9 mouse cellular contexts compared by ENCODE assay signal in genomic region chr14:52019590-52020340, GRCm38 (mm10). TPM values are rescaled to one million over a fixed set of nuclear protein-coding genes. Genes with fewer than 3 reads are reported as not detected.
DNase-seq lines count a peak whose midpoint lies in the region; ATAC-seq and TF ChIP-seq lines count a peak whose summit lies in the region.
"Had no signal": no experiment of that assay in that cellular context is flagged by ENCODE, and none has a peak within 500 bp of the region (broad histone marks: within the 10 kb centered on the region; RNA-seq: fewer than 3 reads in every experiment).

No protein-coding gene starts in this region.

- H3K9ac ChIP-seq in heart, embryonic 14.5 days (ENCODE audit: low read length) = peak overlapping the region; percentile 96
- H3K9ac ChIP-seq in liver, embryonic 11.5 days (ENCODE audit: low read depth, low read length) = peak overlapping the region; percentile 98

- under 1% methylated on average over 74 of the region's 74 CpGs for WGBS in heart, embryonic 14.5 days
- WGBS in liver, embryonic 11.5 days = under 1% methylated on average over 73 of the region's 74 CpGs

- H3K79me2 ChIP-seq in myocyte (ENCODE audit: control insufficient read depth, insufficient read depth) = no peaks in the 10 kb centered on the region

- H3K4me2 ChIP-seq in heart, embryonic 14.5 days (ENCODE audit: low read length) = peak overlapping the region; percentile 87
- H3K4me2 ChIP-seq in liver, embryonic 11.5 days = peak overlapping the region; percentile 85
- H3K4me2 ChIP-seq in myocyte (ENCODE audit: low read depth) = peak overlapping the region; percentile 93

- peak; percentile 73 for DNase-seq in c-Kit-negative CD71-positive TER-119-positive erythroid progenitor cells, embryonic 14.5 days (ENCODE audit: low read depth, low spot score)
- peak; percentile 95 for DNase-seq in fibroblast of lung, adult 2 months (ENCODE audit: low read depth)
- peak; percentile 98 for DNase-seq in kidney, postnatal 10 days
- peak; percentile 97 for DNase-seq in liver, embryonic 11.5 days (ENCODE audit: low spot score)
- peak; percentile 96 to 97 for DNase-seq in spleen, postnatal 4 days (ENCODE audit: low spot score in 2 of 2)

- peak overlapping the region; percentile 67 to 72 for H3K4me3 ChIP-seq in heart, embryonic 14.5 days (ENCODE audit: control insufficient read depth in 1 of 2, insufficient read depth in 1 of 2, low read depth in 1 of 2, low read length in 2 of 2)
- peak overlapping the region; percentile 74 for H3K4me3 ChIP-seq in liver, embryonic 11.5 days (ENCODE audit: low read depth, low read length)
- H3K4me3 ChIP-seq in myocyte = peak overlapping the region; percentile 53

- peak; percentile 76 for ATAC-seq in CD4-positive, CD25-positive, alpha-beta regulatory T cell, adult 4 months
- peak; percentile 88 for ATAC-seq in heart, embryonic 14.5 days (ENCODE audit: insufficient number of reproducible peaks, insufficient read depth, low FRiP score, low read depth)
- ATAC-seq in liver, embryonic 11.5 days (replicated peaks; ENCODE audit: low FRiP score) = peak; percentile 83

- H3K9me3 ChIP-seq in heart, embryonic 14.5 days (ENCODE audit: control insufficient read depth, low read length) = no peaks in the 10 kb centered on the region
- no peaks in the 10 kb centered on the region for H3K9me3 ChIP-seq in liver, embryonic 11.5 days (ENCODE audit: control insufficient read depth, low read length)

- H3ac ChIP-seq in myocyte (ENCODE audit: control insufficient read depth, insufficient read length) = peak overlapping the region; percentile 82

- peak overlapping the region; percentile 100 for H3K27ac ChIP-seq in heart, embryonic 14.5 days (replicated peaks in 1 of 2; ENCODE audit: control insufficient read depth in 1 of 2, insufficient read depth in 1 of 2, low read depth in 2 of 2, low read length in 2 of 2)
- H3K27ac ChIP-seq in liver, embryonic 11.5 days (ENCODE audit: low read depth, low read length) = peak overlapping the region; percentile 99

- TF ChIP-seq POLR2A in myocyte (IDR thresholded peaks at IDR 0.05; ENCODE audit: insufficient read length, low read depth) = peak; percentile 73

- H3K36me3 ChIP-seq in heart, embryonic 14.5 days (ENCODE audit: control insufficient read depth, insufficient read depth, low read length) = no peaks in the 10 kb centered on the region
- 0 out of 2 replicates have a peak, but pooled peaks cover 3% of the 10 kb centered on the region for H3K36me3 ChIP-seq in liver, embryonic 11.5 days (ENCODE audit: control insufficient read depth, insufficient read depth, low read length)
- no peaks in the 10 kb centered on the region for H3K36me3 ChIP-seq in myocyte (ENCODE audit: control insufficient read depth, insufficient read depth)

- no peaks in the 10 kb centered on the region for H3K27me3 ChIP-seq in heart, embryonic 14.5 days (ENCODE audit: control insufficient read depth, insufficient read depth, low read length)
- no peaks in the 10 kb centered on the region for H3K27me3 ChIP-seq in liver, embryonic 11.5 days (replicated peaks; ENCODE audit: control insufficient read depth, insufficient read depth, low read length)
- H3K27me3 ChIP-seq in myocyte (ENCODE audit: control insufficient read depth, insufficient read depth, insufficient read length) = no peaks in the 10 kb centered on the region

- H3K4me1 ChIP-seq in heart, embryonic 14.5 days (ENCODE audit: control insufficient read depth in 2 of 2, insufficient read depth in 2 of 2, low read length in 2 of 2) = peaks cover 18 to 46% of the 10 kb centered on the region in 2 experiments
- peaks cover 61% of the 10 kb centered on the region for H3K4me1 ChIP-seq in liver, embryonic 11.5 days (replicated peaks; ENCODE audit: control insufficient read depth, insufficient read depth, low read length)

TF ChIP-seq in myocyte, 11 proteins besides CTCF, POLR2A, EP300 and RAD21:
- TF ChIP-seq USF1 (IDR thresholded peaks at IDR 0.05; ENCODE audit: low read depth) = peak; percentile 91
- TF ChIP-seq SRF (IDR thresholded peaks at IDR 0.05; ENCODE audit: control insufficient read depth, insufficient read length, low read depth) = no peak
- TF ChIP-seq CEBPB (IDR thresholded peaks at IDR 0.05; ENCODE audit: insufficient read depth, poor library complexity, severe bottlenecking) = no peak
- peak; percentile 60 for TF ChIP-seq POLR2AphosphoS2 (IDR thresholded peaks at IDR 0.05; ENCODE audit: insufficient read length, low read depth)
- peak; percentile 3 for TF ChIP-seq E2F4 (IDR thresholded peaks at IDR 0.05; ENCODE audit: insufficient read depth)
- TF ChIP-seq TCF3 (IDR thresholded peaks at IDR 0.05; ENCODE audit: insufficient read length, low read depth) = no peak
- TF ChIP-seq MYOD1 (IDR thresholded peaks at IDR 0.05; ENCODE audit: control insufficient read depth in 1 of 3, insufficient read length in 2 of 3, low read depth in 2 of 3) = peak in 2 of 3 experiments; percentile 5 to 21
- TF ChIP-seq MAX (IDR thresholded peaks at IDR 0.05; ENCODE audit: low read depth) = no peak
- TF ChIP-seq MYOG (IDR thresholded peaks at IDR 0.05; ENCODE audit: control insufficient read depth in 1 of 3, insufficient read depth in 1 of 3, insufficient read length in 2 of 3, low read depth in 2 of 3) = peak in 1 of 3 experiments; percentile 6

RNA-seq across cellular contexts. Expression of gene Zfp219, which starts 0.8 kb away (rescaled TPM):
- polyA plus RNA-seq in CD4-positive, CD25-positive, alpha-beta regulatory T cell, adult 4 months (2017; shearing (Covaris generic)) = 1 to 10 TPM; 1.6 to 2.3 TPM
- polyA plus RNA-seq in heart, embryonic 14.5 days (2014; fragmentation: Nextera tagmentation; extraction: Ambion mirVana) = 19.2 and 19.9 TPM in 2 replicates
- polyA plus RNA-seq in liver, embryonic 11.5 days (2014; fragmentation: Nextera tagmentation; extraction: Ambion mirVana) = 19.8 and 21.9 TPM in 2 replicates
- 13.6 TPM for polyA plus RNA-seq in myocyte (2012; fragmentation: generic; extraction: Trizol)

RNA-seq across cellular contexts. Expression of gene Tmem253, which starts 4.3 kb away (rescaled TPM):
- under 1 TPM in 1 of 2 experiments, not detected in 1; 0.63 TPM for polyA plus RNA-seq in CD4-positive, CD25-positive, alpha-beta regulatory T cell, adult 4 months (2017; shearing (Covaris generic))
- 1.2 and 1.5 TPM in 2 replicates for polyA plus RNA-seq in heart, embryonic 14.5 days (2014; fragmentation: Nextera tagmentation; extraction: Ambion mirVana)
- 0.85 TPM in 1 of 2 replicates, not detected in the other for polyA plus RNA-seq in liver, embryonic 11.5 days (2014; fragmentation: Nextera tagmentation; extraction: Ambion mirVana)
- polyA plus RNA-seq in myocyte (2012; fragmentation: generic; extraction: Trizol) = 0.34 TPM

RNA-seq across cellular contexts. Expression of gene Olfr221, which starts 22.5 kb away (rescaled TPM):
- polyA plus RNA-seq in CD4-positive, CD25-positive, alpha-beta regulatory T cell, adult 4 months (2017; shearing (Covaris generic)) = not detected
- 0.19 TPM in 1 of 2 replicates, not detected in the other for polyA plus RNA-seq in heart, embryonic 14.5 days (2014; fragmentation: Nextera tagmentation; extraction: Ambion mirVana)
- polyA plus RNA-seq in liver, embryonic 11.5 days (2014; fragmentation: Nextera tagmentation; extraction: Ambion mirVana) = not detected in 2 replicates
- not detected for polyA plus RNA-seq in myocyte (2012; fragmentation: generic; extraction: Trizol)
- polyA plus RNA-seq: gonadal fat pad, adult 2 months had no signal

RNA-seq across cellular contexts. Expression of gene Arhgef40, which starts 35.2 kb away (rescaled TPM):
- polyA plus RNA-seq in CD4-positive, CD25-positive, alpha-beta regulatory T cell, adult 4 months (2017; shearing (Covaris generic)) = under 1 TPM in 1 of 2 experiments, not detected in 1; 0.70 TPM
- 50.6 and 59.6 TPM in 2 replicates for polyA plus RNA-seq in heart, embryonic 14.5 days (2014; fragmentation: Nextera tagmentation; extraction: Ambion mirVana)
- 50.7 and 61.8 TPM in 2 replicates for polyA plus RNA-seq in liver, embryonic 11.5 days (2014; fragmentation: Nextera tagmentation; extraction: Ambion mirVana)
- 35.0 TPM for polyA plus RNA-seq in myocyte (2012; fragmentation: generic; extraction: Trizol)

Comparison
In these comparisons a context has a peak if more than half of its experiments do, and no peak if none do; other contexts are left out.
1. Peak in every context shown above with its lines: DNase-seq, ATAC-seq, H3K4me3 ChIP-seq and H3K27ac ChIP-seq.